Mouse (Mus musculus) forebrain, embryonic 16.5 days (tissue): ENCODE results near the gene Pdcd4. TPM values are rescaled to one million over a fixed set of nuclear protein-coding genes. Genes with fewer than 3 reads are reported as not detected.

Experiments
- ATAC-seq: fragments of 200-750 bp; cut with Nextera tagmentation; 2 replicates; pipeline ENCODE4 v1.8.0; 2017; ENCODE audit warnings: mild to moderate bottlenecking, moderate library complexity
- H3K27ac ChIP-seq: fragments of 300-500 bp; sonication (generic); 2 replicates; pipeline ENCODE4 v1.5.1; 2014; ENCODE audit warnings: low read length, control low read depth
- H3K27me3 ChIP-seq: fragments of 300-500 bp; sonication (generic); replicated peaks from 2 replicates; pipeline ENCODE4 v1.6.1; 2014; ENCODE audit warnings: low read length; ENCODE audit not compliant: control insufficient read depth, insufficient read depth
- H3K36me3 ChIP-seq: fragments of 300-500 bp; sonication (generic); 2 replicates; pipeline ENCODE4 v1.6.1; 2014; ENCODE audit not compliant: control insufficient read depth, insufficient read depth
- H3K4me1 ChIP-seq: fragments of 300-500 bp; sonication (generic); replicated peaks from 2 replicates; pipeline ENCODE4 v1.6.1; 2014; ENCODE audit warnings: low read length; ENCODE audit not compliant: control insufficient read depth, insufficient read depth
- H3K4me2 ChIP-seq: fragments of 300-500 bp; sonication (generic); 2 replicates; pipeline ENCODE4 v1.6.1; 2014; ENCODE audit warnings: mild to moderate bottlenecking, low read length, control low read depth
- H3K4me3 ChIP-seq: fragments of 300-500 bp; sonication (generic); replicated peaks from 2 replicates; pipeline ENCODE4 v1.5.1; 2014; ENCODE audit warnings: mild to moderate bottlenecking, low read length, control low read depth
- H3K9ac ChIP-seq: fragments of 300-500 bp; sonication (generic); replicated peaks from 2 replicates; pipeline ENCODE4 v1.6.1; 2014; ENCODE audit warnings: low read depth, low read length, control low read depth
- H3K9me3 ChIP-seq: fragments of 300-500 bp; sonication (generic); 2 replicates; pipeline ENCODE4 v1.6.1; 2016; ENCODE audit warnings: low read length; ENCODE audit not compliant: control insufficient read depth
- WGBS: fragments of 180-500 bp; shearing (Covaris S2); extraction: QIAGEN DNeasy Blood & Tissue Kit; methylation state at CpG from one replicate; pipeline ENCODE4 v1.1.7; 2014; 5-methylcytosine and 5-hydroxymethylcytosine counted together
- polyA plus RNA-seq: library from polyadenylated mRNA; unstranded; fragments of >200 nt; fragmentation: Nextera tagmentation; extraction: Ambion mirVana; gene quantifications from 2 replicates; pipeline ENCODE4 v1.2.1, GENCODE M21; 2015

Gene Pdcd4
- polyA plus RNA-seq, 1 experiment from 2014 or later: 76.7 TPM

GRCm38 (mm10) chr19:53886576-53887370, 5.3 kb upstream of the Pdcd4 start:
- Histone ChIP-seq H3K9me3 (no peaks in the 10 kb centered on the region), H3K9ac (no peak overlapping the region), H3K4me3 (no peak overlapping the region), H3K27me3 (no peaks in the 10 kb centered on the region), H3K4me2 (no peak overlapping the region), H3K27ac (no peak overlapping the region), H3K4me1 (peaks cover 6% of the 10 kb centered on the region), H3K36me3 (no peaks in the 10 kb centered on the region)
- WGBS: 91% methylated on average over 10 of the region's 10 CpGs
- no peak for ATAC-seq

DNA sequence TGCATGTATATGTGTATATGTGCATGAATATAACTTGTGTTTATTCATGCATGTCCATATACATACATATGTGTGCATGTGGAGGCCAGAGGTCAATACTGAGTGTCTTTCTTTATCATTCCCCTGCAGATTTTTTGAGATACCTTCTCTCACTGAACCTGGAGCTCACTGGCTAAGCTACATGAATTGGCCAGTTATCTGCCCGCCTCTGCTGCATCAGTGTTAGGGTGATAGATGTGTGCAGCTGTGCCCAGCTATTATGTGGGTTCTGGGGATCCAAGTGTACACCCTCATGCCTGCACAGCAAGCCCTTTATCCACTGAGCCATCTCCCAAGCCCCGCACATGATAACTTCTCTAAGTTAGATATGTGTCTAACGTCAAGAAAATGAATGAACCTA, 4.2 kb upstream of the Pdcd4 start:
- WGBS: 91% methylated on average over 3 of the region's 3 CpGs
- no peak overlapping the region for H3K4me3 ChIP-seq
- no peaks in the 10 kb centered on the region for H3K9me3 ChIP-seq
- no peak overlapping the region for H3K9ac ChIP-seq
- no peak for ATAC-seq
- peaks cover 7% of the 10 kb centered on the region for H3K4me1 ChIP-seq
- H3K36me3 ChIP-seq: no peaks in the 10 kb centered on the region
- no peak overlapping the region for H3K27ac ChIP-seq
- H3K4me2 ChIP-seq: no peak overlapping the region
- no peaks in the 10 kb centered on the region for H3K27me3 ChIP-seq

- no peaks in the 10 kb centered on the region for H3K36me3 ChIP-seq
- H3K27ac ChIP-seq: no peak overlapping the region
Observed at GRCm38 (mm10) chr19:53888331-53888730, 3.7 kb upstream of the Pdcd4 start.

GRCm38 (mm10) chr19:53889555-53889954, 2.5 kb upstream of the Pdcd4 start:
- Histone ChIP-seq H3K27ac (no peak overlapping the region), H3K9ac (no peak overlapping the region), H3K36me3 (no peaks in the 10 kb centered on the region), H3K4me2 (no peak overlapping the region), H3K9me3 (no peaks in the 10 kb centered on the region), H3K4me3 (no peak overlapping the region), H3K27me3 (no peaks in the 10 kb centered on the region), H3K4me1 (peaks cover 8% of the 10 kb centered on the region)
- no peak for ATAC-seq
- WGBS: 86% methylated on average over 5 of the region's 5 CpGs

More at GRCm38 (mm10) chr19:53888331-53888730, 3.7 kb upstream of the Pdcd4 start:
- WGBS: 82% methylated on average over 9 of the region's 9 CpGs
- H3K4me2 ChIP-seq: no peak overlapping the region
- no peaks in the 10 kb centered on the region for H3K9me3 ChIP-seq
- no peak overlapping the region for H3K9ac ChIP-seq
- H3K27me3 ChIP-seq: no peaks in the 10 kb centered on the region
- H3K4me3 ChIP-seq: no peak overlapping the region
- ATAC-seq: no peak
- peaks cover 8% of the 10 kb centered on the region for H3K4me1 ChIP-seq

DNA sequence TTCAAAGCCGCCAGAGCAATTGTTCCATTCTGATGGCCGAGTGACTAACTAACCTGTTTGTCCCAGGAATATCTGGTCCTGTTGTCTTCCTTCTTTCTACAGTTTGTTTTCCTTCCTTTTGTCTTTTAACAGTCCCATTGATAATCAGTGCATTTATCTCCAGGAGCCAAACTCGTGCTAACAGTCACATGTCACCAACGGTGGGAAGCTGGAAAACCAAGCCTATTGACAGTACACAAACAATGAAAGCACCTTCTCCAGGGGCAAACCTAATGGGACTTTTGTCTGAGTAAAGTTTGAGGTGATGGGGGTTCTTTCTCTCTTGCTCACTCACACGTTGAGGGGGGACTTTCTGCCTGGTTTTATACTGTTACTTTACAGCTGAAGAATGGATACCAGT, 1.8 kb upstream of the Pdcd4 start:
- Histone ChIP-seq H3K4me2 (no peak overlapping the region), H3K4me1 (peaks cover 8% of the 10 kb centered on the region), H3K36me3 (no peaks in the 10 kb centered on the region), H3K9ac (no peak overlapping the region), H3K4me3 (no peak overlapping the region), H3K27me3 (no peaks in the 10 kb centered on the region), H3K9me3 (no peaks in the 10 kb centered on the region), H3K27ac (no peak overlapping the region)
- 51% methylated on average over 5 of the region's 5 CpGs for WGBS
- no peak for ATAC-seq

GRCm38 (mm10) chr19:53890781-53891251, 1.2 kb upstream of the Pdcd4 start:
- Histone ChIP-seq H3K27me3 (no peaks in the 10 kb centered on the region), H3K4me2 (no peak overlapping the region), H3K4me3 (no peak overlapping the region), H3K9ac (no peak overlapping the region), H3K4me1 (peaks cover 5% of the 10 kb centered on the region), H3K9me3 (no peaks in the 10 kb centered on the region), H3K27ac (no peak overlapping the region), H3K36me3 (no peaks in the 10 kb centered on the region)
- WGBS: 75% methylated on average over 5 of the region's 5 CpGs
- no peak for ATAC-seq

- Histone ChIP-seq H3K4me3 (no peak overlapping the region), H3K36me3 (no peaks in the 10 kb centered on the region), H3K27ac (no peak overlapping the region), H3K9ac (no peak overlapping the region), H3K4me1 (peaks cover 5% of the 10 kb centered on the region), H3K4me2 (no peak overlapping the region), H3K27me3 (no peaks in the 10 kb centered on the region), H3K9me3 (no peaks in the 10 kb centered on the region)
- WGBS: 88% methylated on average over 2 of the region's 2 CpGs
- no peak for ATAC-seq
Observed at GRCm38 (mm10) chr19:53891569-53891968, 462 bp upstream of the Pdcd4 start.

- ATAC-seq: no peak; the same call in 1 of the 2 replicates
Observed at GRCm38 (mm10) chr19:53892838-53893359, 868 bp downstream of the Pdcd4 start.

GRCm38 (mm10) chr19:53893711-53894171, 1.7 kb downstream of the Pdcd4 start:
- ATAC-seq: no peak
- Histone ChIP-seq H3K27me3 (no peaks in the 10 kb centered on the region), H3K36me3 (no peaks in the 10 kb centered on the region), H3K9ac (no peak overlapping the region), H3K4me3 (no peak overlapping the region), H3K27ac (no peak overlapping the region), H3K4me1 (peaks cover 5% of the 10 kb centered on the region), H3K4me2 (no peak overlapping the region), H3K9me3 (no peaks in the 10 kb centered on the region)
- 85% methylated on average over 3 of the region's 3 CpGs for WGBS

More at GRCm38 (mm10) chr19:53892838-53893359, 868 bp downstream of the Pdcd4 start:
- Histone ChIP-seq H3K9me3 (no peaks in the 10 kb centered on the region), H3K36me3 (no peaks in the 10 kb centered on the region), H3K4me1 (peaks cover 5% of the 10 kb centered on the region), H3K4me3 (no peak overlapping the region), H3K27ac (no peak overlapping the region), H3K9ac (no peak overlapping the region), H3K4me2 (no peak overlapping the region), H3K27me3 (no peaks in the 10 kb centered on the region)
- WGBS: 51% methylated on average over 9 of the region's 9 CpGs
